Mouse (Mus musculus) forebrain, embryonic 14.5 days (tissue): ENCODE measurements around the gene Ush2a. TPM values are rescaled to one million over a fixed set of nuclear protein-coding genes. Genes with fewer than 3 reads are reported as not detected.

Source experiments
- ATAC-seq: fragments of 200-750 bp; cut with Nextera tagmentation; 2 replicates; pipeline ENCODE4 v1.8.0; 2017; ENCODE audit warnings: mild to moderate bottlenecking, moderate library complexity
- DNase-seq: peaks from one replicate; pipeline ENCODE4 v3.0.0-alpha.2; 2015; ENCODE audit warnings: low spot score
- H3K27ac ChIP-seq: fragments of 300-500 bp; sonication (generic); 2 replicates; pipeline ENCODE4 v1.5.1; 2014; ENCODE audit warnings: low read depth, mild to moderate bottlenecking, control low read depth, low read length, moderate library complexity
- H3K27me3 ChIP-seq: fragments of 300-500 bp; sonication (generic); replicated peaks from 2 replicates; pipeline ENCODE4 v1.6.1; 2014; ENCODE audit warnings: low read length, control low read depth, mixed read lengths; ENCODE audit not compliant: control insufficient read depth, insufficient read depth
- H3K36me3 ChIP-seq: fragments of 300-500 bp; sonication (generic); 2 replicates; pipeline ENCODE4 v1.6.1; 2014; ENCODE audit warnings: low read length, control low read depth; ENCODE audit not compliant: control insufficient read depth, insufficient read depth
- H3K4me1 ChIP-seq: fragments of 300-500 bp; sonication (generic); 2 replicates; pipeline ENCODE4 v1.6.1; 2014; ENCODE audit warnings: antibody characterized with exemption, low read length, control low read depth; ENCODE audit not compliant: control insufficient read depth, insufficient read depth
- H3K4me2 ChIP-seq: fragments of 300-500 bp; sonication (generic); 2 replicates; pipeline ENCODE4 v1.6.1; 2014; ENCODE audit warnings: mild to moderate bottlenecking, control low read depth, low read length
- H3K4me3 ChIP-seq: fragments of 300-500 bp; sonication (generic); 2 replicates; pipeline ENCODE4 v1.5.1; 2014; ENCODE audit warnings: low read depth, low read length, control low read depth
- H3K9ac ChIP-seq: fragments of 300-500 bp; sonication (generic); 2 replicates; pipeline ENCODE4 v1.6.1; 2014; ENCODE audit warnings: mild to moderate bottlenecking, low read length, control low read depth, moderate library complexity
- H3K9me3 ChIP-seq: fragments of 300-500 bp; sonication (generic); replicated peaks from 2 replicates; pipeline ENCODE4 v1.6.1; 2016; ENCODE audit warnings: low read length, control low read depth, mixed read lengths; ENCODE audit not compliant: control insufficient read depth
- WGBS: fragments of 180-500 bp; shearing (Covaris S2); extraction: QIAGEN DNeasy Blood & Tissue Kit; methylation state at CpG from one replicate; pipeline ENCODE4 v1.1.7; 2014; 5-methylcytosine and 5-hydroxymethylcytosine counted together
- polyA plus RNA-seq: library from polyadenylated mRNA; unstranded; fragments of >200 nt; fragmentation: Nextera tagmentation; extraction: Ambion mirVana; gene quantifications from 2 replicates; pipeline ENCODE4 v1.2.1, GENCODE M21; 2014

Ush2a gene
- polyA plus RNA-seq, 1 experiment from 2014 or later = 0.30 TPM

GRCm38 (mm10) chr1:188354726-188355125 is 92.9 kb downstream of the Ush2a start:
- no peaks in the 10 kb centered on the region for H3K36me3 ChIP-seq
- no peak overlapping the region for H3K4me3 ChIP-seq
- no peak for DNase-seq
- 92% methylated on average over 2 of the region's 2 CpGs for WGBS
- H3K4me2 ChIP-seq = no peak overlapping the region
- H3K27ac ChIP-seq = no peak overlapping the region
- H3K9ac ChIP-seq = no peak overlapping the region
- H3K4me1 ChIP-seq = no peaks in the 10 kb centered on the region
- no peaks in the 10 kb centered on the region for H3K27me3 ChIP-seq
- ATAC-seq = no peak
- no peaks in the 10 kb centered on the region for H3K9me3 ChIP-seq

GRCm38 (mm10) chr1:188363548-188363947 is 101.7 kb downstream of the Ush2a start:
- H3K9ac ChIP-seq = no peak overlapping the region
- no peaks in the 10 kb centered on the region for H3K27me3 ChIP-seq
- no peak overlapping the region for H3K4me2 ChIP-seq
- 79% methylated on average over 3 of the region's 3 CpGs for WGBS
- no peaks in the 10 kb centered on the region for H3K9me3 ChIP-seq
- no peak overlapping the region for H3K27ac ChIP-seq
- peak; percentile 75; the same call in 1 of the 2 replicates for ATAC-seq
- H3K4me1 ChIP-seq = no peaks in the 10 kb centered on the region
- peak; percentile 78 for DNase-seq
- no peak overlapping the region for H3K4me3 ChIP-seq
- H3K36me3 ChIP-seq = no peaks in the 10 kb centered on the region

GRCm38 (mm10) chr1:188385180-188385579 is 123.4 kb downstream of the Ush2a start:
- DNase-seq (no peak), ATAC-seq (no peak)
- no peak overlapping the region for H3K4me2 ChIP-seq
- H3K4me3 ChIP-seq = no peak overlapping the region
- H3K27me3 ChIP-seq = no peaks in the 10 kb centered on the region
- H3K4me1 ChIP-seq = no peaks in the 10 kb centered on the region
- H3K9ac ChIP-seq = no peak overlapping the region
- no peaks in the 10 kb centered on the region for H3K9me3 ChIP-seq
- 65% methylated on average over 1 of the region's 1 CpGs for WGBS
- H3K36me3 ChIP-seq = no peaks in the 10 kb centered on the region
- no peak overlapping the region for H3K27ac ChIP-seq

- no peak for DNase-seq
- no peaks in the 10 kb centered on the region for H3K27me3 ChIP-seq
- no peak overlapping the region for H3K4me2 ChIP-seq
- WGBS = 75% methylated on average over 7 of the region's 7 CpGs
- no peaks in the 10 kb centered on the region for H3K9me3 ChIP-seq
- H3K4me1 ChIP-seq = no peaks in the 10 kb centered on the region
- no peak overlapping the region for H3K4me3 ChIP-seq
- H3K36me3 ChIP-seq = no peaks in the 10 kb centered on the region
- no peak overlapping the region for H3K27ac ChIP-seq
- ATAC-seq = no peak
- no peak overlapping the region for H3K9ac ChIP-seq
Observed at GRCm38 (mm10) chr1:188385733-188386261, 124.0 kb downstream of the Ush2a start.

- no peak for DNase-seq
- no peak overlapping the region for H3K27ac ChIP-seq
- H3K9ac ChIP-seq = no peak overlapping the region
- H3K27me3 ChIP-seq = no peaks in the 10 kb centered on the region
- WGBS = 90% methylated on average over 3 of the region's 3 CpGs
- H3K4me1 ChIP-seq = no peaks in the 10 kb centered on the region
- H3K36me3 ChIP-seq = no peaks in the 10 kb centered on the region
- no peak overlapping the region for H3K4me2 ChIP-seq
- no peak overlapping the region for H3K4me3 ChIP-seq
- no peaks in the 10 kb centered on the region for H3K9me3 ChIP-seq
- ATAC-seq = no peak
Observed at GRCm38 (mm10) chr1:188387321-188387720, 125.5 kb downstream of the Ush2a start.

GRCm38 (mm10) chr1:188387820-188388471 is 126.1 kb downstream of the Ush2a start:
- no peak overlapping the region for H3K4me2 ChIP-seq
- DNase-seq = no peak
- WGBS = 91% methylated on average over 2 of the region's 2 CpGs
- no peak overlapping the region for H3K4me3 ChIP-seq
- no peaks in the 10 kb centered on the region for H3K27me3 ChIP-seq
- no peaks in the 10 kb centered on the region for H3K4me1 ChIP-seq
- H3K36me3 ChIP-seq = no peaks in the 10 kb centered on the region
- no peak overlapping the region for H3K9ac ChIP-seq
- ATAC-seq = no peak
- H3K9me3 ChIP-seq = no peaks in the 10 kb centered on the region
- H3K27ac ChIP-seq = no peak overlapping the region

- Histone ChIP-seq H3K4me1 (no peaks in the 10 kb centered on the region), H3K36me3 (no peaks in the 10 kb centered on the region), H3K27me3 (no peaks in the 10 kb centered on the region), H3K9ac (no peak overlapping the region), H3K9me3 (no peaks in the 10 kb centered on the region), H3K4me3 (no peak overlapping the region), H3K27ac (no peak overlapping the region), H3K4me2 (no peak overlapping the region)
- no peak for ATAC-seq
- no peak for DNase-seq
- WGBS = 62% methylated on average over 6 of the region's 6 CpGs
Observed at GRCm38 (mm10) chr1:188390080-188390479, 128.3 kb downstream of the Ush2a start.

- no peak for DNase-seq
- Histone ChIP-seq H3K36me3 (no peaks in the 10 kb centered on the region), H3K27ac (no peak overlapping the region), H3K9me3 (no peaks in the 10 kb centered on the region), H3K27me3 (no peaks in the 10 kb centered on the region), H3K4me1 (no peaks in the 10 kb centered on the region), H3K4me3 (no peak overlapping the region), H3K4me2 (no peak overlapping the region), H3K9ac (no peak overlapping the region)
- ATAC-seq = no peak
- WGBS = 95% methylated on average over 4 of the region's 4 CpGs
Observed at GRCm38 (mm10) chr1:188407176-188407575, 145.4 kb downstream of the Ush2a start.

- Histone ChIP-seq H3K4me2 (no peak overlapping the region), H3K4me3 (no peak overlapping the region), H3K4me1 (no peaks in the 10 kb centered on the region), H3K27ac (no peak overlapping the region), H3K9ac (no peak overlapping the region), H3K36me3 (no peaks in the 10 kb centered on the region), H3K27me3 (no peaks in the 10 kb centered on the region), H3K9me3 (no peaks in the 10 kb centered on the region)
- no peak for DNase-seq
- WGBS = 90% methylated on average over 8 of the region's 8 CpGs
- ATAC-seq = no peak
Observed at GRCm38 (mm10) chr1:188407613-188408386, 146.0 kb downstream of the Ush2a start.
